Mouse (Mus musculus) embryonic facial prominence, embryonic 11.5 days (tissue): Measurements from ENCODE around the gene Stim1. TPM values are rescaled to one million over a fixed set of nuclear protein-coding genes. Genes with fewer than 3 reads are reported as not detected.

ENCODE experiments used
- ATAC-seq: fragments of 200-750 bp; cut with Nextera tagmentation; replicated peaks from 2 replicates; pipeline ENCODE4 v1.8.0; 2017; ENCODE audit warnings: low read depth; ENCODE audit not compliant: insufficient number of reproducible peaks, low FRiP score, low TSS enrichment
- DNase-seq: peaks from one replicate; pipeline ENCODE4 v3.0.0-alpha.2; 2015; ENCODE audit warnings: low spot score
- H3K27ac ChIP-seq: fragments of 300-500 bp; sonication (generic); replicated peaks from 2 replicates; pipeline ENCODE4 v1.5.1; 2014; ENCODE audit warnings: mild to moderate bottlenecking, low read depth, low read length, control low read depth
- H3K27me3 ChIP-seq: fragments of 300-500 bp; sonication (generic); 2 replicates; pipeline ENCODE4 v1.6.1; 2014; ENCODE audit warnings: mild to moderate bottlenecking, low read length, moderate library complexity, mixed read lengths; ENCODE audit not compliant: control insufficient read depth, insufficient read depth
- H3K36me3 ChIP-seq: fragments of 300-500 bp; sonication (generic); replicated peaks from 2 replicates; pipeline ENCODE4 v1.6.1; 2014; ENCODE audit warnings: low read depth, mild to moderate bottlenecking, low read length, moderate library complexity, mixed read lengths; ENCODE audit not compliant: control insufficient read depth, insufficient read depth
- H3K4me1 ChIP-seq: fragments of 300-500 bp; sonication (generic); 2 replicates; pipeline ENCODE4 v1.6.1; 2014; ENCODE audit warnings: low read length, mixed read lengths; ENCODE audit not compliant: control insufficient read depth, insufficient read depth
- H3K4me2 ChIP-seq: fragments of 300-500 bp; sonication (generic); 2 replicates; pipeline ENCODE4 v1.6.1; 2014; ENCODE audit warnings: low read depth, mild to moderate bottlenecking, control low read depth, low read length, moderate library complexity
- H3K4me3 ChIP-seq: fragments of 300-500 bp; sonication (generic); 2 replicates; pipeline ENCODE4 v1.5.1; 2014; ENCODE audit warnings: low read depth, low read length, control low read depth
- H3K9ac ChIP-seq: fragments of 300-500 bp; sonication (generic); replicated peaks from 2 replicates; pipeline ENCODE4 v1.6.1; 2014; ENCODE audit warnings: mild to moderate bottlenecking, control low read depth, low read length
- H3K9me3 ChIP-seq: fragments of 300-500 bp; sonication (generic); replicated peaks from 2 replicates; pipeline ENCODE4 v1.6.1; 2016; ENCODE audit warnings: mild to moderate bottlenecking, low read length, inconsistent platforms, mixed read lengths; ENCODE audit not compliant: control insufficient read depth
- WGBS: fragments of 180-500 bp; shearing (Covaris S2); extraction: QIAGEN DNeasy Blood & Tissue Kit; methylation state at CpG from one replicate; pipeline ENCODE4 v1.1.7; 2014; 5-methylcytosine and 5-hydroxymethylcytosine counted together
- polyA plus RNA-seq: library from polyadenylated mRNA; unstranded; fragments of >200 nt; fragmentation: Nextera tagmentation; extraction: Ambion mirVana; gene quantifications from 2 replicates; pipeline ENCODE4 v1.2.1, GENCODE M21; 2014

Stim1 gene
- polyA plus RNA-seq: 10.6 and 11.1 TPM in 2 replicates

- H3K27me3 ChIP-seq: no peaks in the 10 kb centered on the region; the same call in 1 of the 2 replicates
- no peaks in the 10 kb centered on the region for H3K9me3 ChIP-seq
- peak within 1 kb of the TSS; percentile 96 for H3K4me2 ChIP-seq
Observed at GRCm38 (mm10) chr7:102267601-102268394, at the start of gene Stim1. Stim1 (plus strand) TSS chr7:102267806.

DNA sequence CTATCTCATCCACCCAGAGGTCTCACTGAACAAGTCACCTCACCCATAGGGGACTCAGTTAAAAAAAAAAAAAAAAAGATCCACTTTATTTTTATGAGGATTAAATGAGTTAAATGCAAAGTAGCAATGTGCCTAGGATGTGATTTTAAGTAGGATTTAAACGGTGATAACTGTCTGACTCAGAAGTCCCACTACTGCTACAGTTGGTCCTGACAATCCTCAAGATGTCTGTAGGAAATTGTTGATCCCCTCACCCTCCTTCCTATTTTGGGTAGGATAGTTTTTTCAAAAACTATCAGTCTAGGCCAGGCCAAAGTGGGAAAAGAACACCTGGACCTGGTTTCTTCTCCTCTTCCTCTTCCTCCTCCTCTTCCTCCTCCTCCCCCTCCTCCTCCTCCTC lies 45.7 kb upstream of the Stim1 start:
- Histone ChIP-seq H3K27ac (no peak overlapping the region), H3K4me1 (no peaks in the 10 kb centered on the region), H3K36me3 (no peaks in the 10 kb centered on the region), H3K9ac (no peak overlapping the region), H3K4me3 (no peak overlapping the region), H3K4me2 (0 out of 2 replicates have a peak overlapping the region, but pooled peaks have one; percentile 69), H3K9me3 (no peaks in the 10 kb centered on the region), H3K27me3 (no peaks in the 10 kb centered on the region)
- ATAC-seq (no peak), DNase-seq (no peak)
- WGBS: 66% methylated on average over 1 of the region's 1 CpGs

More at GRCm38 (mm10) chr7:102267601-102268394, at the start of gene Stim1:
- WGBS: under 1% methylated on average over 52 of the region's 73 CpGs
- ATAC-seq (peak; percentile 87), DNase-seq (peak; percentile 66)
- Histone ChIP-seq H3K4me3 (peak within 1 kb of the TSS; percentile 78), H3K9ac (peak within 1 kb of the TSS; percentile 74), H3K27ac (no peak within 1 kb of the TSS), H3K4me1 (no peaks in the 10 kb centered on the region; the same call in 1 of the 2 replicates), H3K36me3 (no peaks in the 10 kb centered on the region)

DNA sequence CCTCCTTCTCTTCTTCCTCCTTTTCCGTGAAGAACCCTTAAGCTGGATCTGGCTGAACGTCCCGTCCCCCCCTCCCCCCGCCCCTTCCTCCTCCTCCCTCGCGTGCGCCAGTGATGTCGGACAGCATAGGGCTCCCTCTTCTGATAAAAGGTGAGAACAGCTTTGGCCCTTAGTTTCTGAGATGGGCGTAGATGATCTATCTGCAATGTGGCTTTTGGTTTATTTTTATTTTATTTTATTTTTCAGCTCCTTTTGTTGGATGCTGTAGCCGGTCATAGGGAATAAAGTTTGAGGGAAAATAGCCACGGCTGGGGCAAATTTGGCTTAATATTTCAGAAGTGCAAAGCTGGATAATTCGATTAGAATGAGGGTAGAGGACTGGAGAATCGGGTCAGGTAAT lies 45.3 kb upstream of the Stim1 start:
- ATAC-seq (no peak), DNase-seq (peak; percentile 78)
- Histone ChIP-seq H3K4me2 (peak overlapping the region; percentile 69), H3K27ac (no peak overlapping the region), H3K9ac (no peak overlapping the region; the same call in 1 of the 2 replicates), H3K9me3 (no peaks in the 10 kb centered on the region), H3K4me1 (no peaks in the 10 kb centered on the region), H3K27me3 (no peaks in the 10 kb centered on the region), H3K4me3 (peak overlapping the region; percentile 64), H3K36me3 (no peaks in the 10 kb centered on the region)
- WGBS: under 1% methylated on average over 11 of the region's 13 CpGs

GRCm38 (mm10) chr7:102222830-102223556 lies 44.6 kb upstream of the Stim1 start:
- ATAC-seq (peak; percentile 80), DNase-seq (peak; percentile 79)
- WGBS: under 1% methylated on average over 31 of the region's 31 CpGs
- H3K9ac ChIP-seq: peak overlapping the region; percentile 75
- no peaks in the 10 kb centered on the region for H3K4me1 ChIP-seq
- no peaks in the 10 kb centered on the region for H3K27me3 ChIP-seq
- no peaks in the 10 kb centered on the region for H3K9me3 ChIP-seq
- no peaks in the 10 kb centered on the region for H3K36me3 ChIP-seq
- peak overlapping the region; percentile 69 for H3K4me2 ChIP-seq
- H3K4me3 ChIP-seq: peak overlapping the region; percentile 64
- H3K27ac ChIP-seq: no peak overlapping the region

DNA sequence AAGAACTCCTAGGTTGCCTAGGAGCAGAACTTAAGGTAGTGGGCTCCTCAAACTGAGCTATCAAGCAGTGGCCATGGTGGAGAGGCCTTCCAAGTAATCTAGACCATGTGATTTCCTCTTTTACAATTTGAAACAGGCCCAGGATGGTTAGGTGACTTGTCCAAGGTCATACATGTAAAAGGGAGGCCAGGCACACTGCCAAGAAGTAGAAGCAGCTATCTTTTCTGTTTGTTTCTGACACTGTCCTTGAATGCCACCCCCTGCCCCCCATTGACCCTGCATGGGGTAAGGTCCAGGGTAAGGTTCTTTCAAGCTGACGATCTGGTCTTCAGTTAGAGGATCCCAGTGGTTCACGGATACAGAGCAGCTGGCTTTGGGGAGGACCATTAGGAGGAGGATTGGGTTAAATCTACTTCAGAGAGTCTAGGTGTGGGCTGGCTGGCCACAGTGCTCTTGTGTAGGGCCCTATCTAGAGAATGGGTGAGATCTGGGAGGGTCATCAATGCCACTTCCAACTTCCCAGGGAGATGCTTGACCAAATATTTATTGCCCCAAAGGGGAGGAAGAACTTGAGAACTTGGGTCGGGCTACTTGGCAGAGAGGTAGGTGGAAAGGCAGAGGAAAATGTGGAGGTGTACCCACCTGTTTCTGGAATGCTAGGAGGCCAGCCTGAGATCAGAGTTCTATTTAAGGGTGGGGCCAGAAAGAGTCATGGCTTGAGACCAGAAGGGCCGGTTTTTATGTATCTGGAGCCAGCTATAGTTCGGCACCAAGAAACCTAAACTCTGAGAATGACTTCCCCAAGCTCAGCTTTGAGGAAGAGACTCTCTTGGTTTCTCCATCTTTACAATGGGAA lies 43.5 kb upstream of the Stim1 start:
- H3K4me1 ChIP-seq: no peaks in the 10 kb centered on the region
- no peak overlapping the region for H3K4me3 ChIP-seq
- ATAC-seq: no peak
- no peak overlapping the region for H3K4me2 ChIP-seq
- no peak overlapping the region for H3K9ac ChIP-seq
- no peak for DNase-seq
- no peaks in the 10 kb centered on the region for H3K9me3 ChIP-seq
- H3K36me3 ChIP-seq: no peaks in the 10 kb centered on the region; the same call in 1 of the 2 replicates
- WGBS: 86% methylated on average over 5 of the region's 5 CpGs
- no peak overlapping the region for H3K27ac ChIP-seq
- H3K27me3 ChIP-seq: no peaks in the 10 kb centered on the region

DNA sequence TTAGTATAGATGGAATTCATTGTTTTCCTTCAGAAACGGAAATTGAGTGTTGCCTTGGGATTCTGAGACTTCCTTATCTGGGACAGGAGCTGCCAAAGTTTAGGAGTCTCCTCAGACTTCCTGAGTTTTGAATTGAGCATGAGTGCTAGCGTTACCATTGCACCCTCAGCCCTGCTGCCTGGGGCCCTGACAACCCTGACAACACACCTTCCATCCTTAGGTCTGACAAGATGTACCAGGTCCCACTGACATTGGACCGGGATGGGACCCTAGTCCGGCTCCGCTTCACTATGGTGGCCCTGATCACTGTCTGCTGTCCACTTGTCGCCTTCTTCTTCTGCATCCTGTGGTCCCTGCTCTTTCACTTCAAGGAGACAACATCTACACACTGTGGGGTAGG lies 41.6 kb upstream of the Stim1 start:
- Histone ChIP-seq H3K4me1 (no peaks in the 10 kb centered on the region), H3K9ac (no peak overlapping the region), H3K27me3 (no peaks in the 10 kb centered on the region), H3K4me2 (no peak overlapping the region), H3K36me3 (no peaks in the 10 kb centered on the region; the same call in 1 of the 2 replicates), H3K27ac (no peak overlapping the region), H3K9me3 (no peaks in the 10 kb centered on the region), H3K4me3 (no peak overlapping the region)
- DNase-seq (no peak), ATAC-seq (no peak)
- WGBS: 96% methylated on average over 6 of the region's 6 CpGs

DNA sequence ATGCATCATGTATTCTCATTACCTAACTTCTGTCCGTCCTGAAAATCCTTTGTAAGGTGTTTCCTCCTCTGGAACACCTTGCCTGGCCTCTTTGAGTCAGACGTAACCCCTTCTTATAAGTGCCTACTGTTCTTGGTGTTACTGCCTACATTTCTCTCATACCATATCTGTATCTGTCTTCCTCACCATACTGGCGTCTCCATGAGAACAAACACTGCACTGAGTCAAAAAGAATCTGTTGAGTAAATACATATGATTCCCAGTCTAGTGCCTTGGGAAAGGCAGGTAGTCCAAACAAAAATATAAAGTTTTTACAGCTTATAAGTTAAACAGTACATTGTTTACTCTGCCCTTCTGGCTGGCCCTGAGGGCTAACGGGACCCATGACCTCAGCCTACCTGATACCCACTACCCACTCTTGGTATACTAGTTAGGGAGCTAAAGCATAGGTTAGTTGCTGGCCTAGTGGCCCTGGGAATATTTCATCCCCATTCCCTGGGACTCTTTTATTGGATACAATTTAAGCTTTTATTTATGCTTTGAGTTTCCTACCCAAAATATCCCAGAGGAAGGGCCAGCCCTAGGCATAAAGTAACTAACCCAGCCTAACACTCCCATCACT lies 39.4 kb upstream of the Stim1 start:
- no peak overlapping the region for H3K27ac ChIP-seq
- H3K9ac ChIP-seq: no peak overlapping the region
- no peaks in the 10 kb centered on the region for H3K4me1 ChIP-seq
- WGBS: 88% methylated on average over 4 of the region's 4 CpGs
- DNase-seq (no peak), ATAC-seq (no peak)
- no peak overlapping the region for H3K4me2 ChIP-seq
- no peaks in the 10 kb centered on the region for H3K9me3 ChIP-seq
- no peaks in the 10 kb centered on the region; the same call in 1 of the 2 replicates for H3K36me3 ChIP-seq
- H3K4me3 ChIP-seq: no peak overlapping the region
- no peaks in the 10 kb centered on the region for H3K27me3 ChIP-seq
